Mouse (Mus musculus): Measurements from ENCODE around the gene Man1c1. TPM values are rescaled to one million over a fixed set of nuclear protein-coding genes. Genes with fewer than 3 reads are reported as not detected.
A peak's percentile ranks its signal among the peaks of the same experiment; 100 is the strongest.

Man1c1 gene
- total and polyA plus RNA-seq, 2 experiments from 2014 or later, result 2.4 to 9.9 TPM

DNA sequence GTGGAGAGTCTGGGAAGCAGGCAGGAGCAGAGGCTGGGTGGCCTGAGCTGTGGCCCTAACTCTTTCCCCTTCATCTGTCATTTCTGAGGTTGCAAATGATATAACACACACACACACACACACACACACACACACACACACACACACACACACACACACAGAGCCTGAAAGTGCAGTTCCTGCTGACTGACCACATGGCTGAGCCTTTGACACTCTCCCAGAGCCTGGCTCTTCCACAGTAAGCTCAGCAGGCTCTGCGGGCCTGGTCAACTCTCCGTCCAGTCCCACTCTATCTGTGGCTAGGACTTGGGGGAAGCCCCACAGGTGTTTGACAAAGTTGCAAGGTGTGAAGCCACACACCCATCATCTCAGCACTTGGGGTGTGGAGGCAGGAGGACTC is 126.8 kb downstream of the Man1c1 start:
- peaks cover 22% of the 10 kb centered on the region for H3K4me1 ChIP-seq (ENCODE audit: insufficient read depth)
- H3K4me3 ChIP-seq (ENCODE audit: low read depth, low read length), result no peak overlapping the region
- ATAC-seq (no peak), DNase-seq (no peak)
- WGBS, result 82% methylated on average over 2 of the region's 2 CpGs
- no peaks in the 10 kb centered on the region for H3K9me3 ChIP-seq (ENCODE audit: low read length)
- H3K4me2 ChIP-seq (ENCODE audit: low read depth), result no peak overlapping the region
- no peak for TF ChIP-seq CTCF (IDR thresholded peaks at IDR 0.05; ENCODE audit: low read depth)
- H3K9ac ChIP-seq, result no peak overlapping the region
- no peaks in the 10 kb centered on the region for H3K27me3 ChIP-seq (ENCODE audit: insufficient read depth, low read length)
- no peaks in the 10 kb centered on the region for H3K36me3 ChIP-seq (ENCODE audit: insufficient read depth)
- no peak overlapping the region for H3K27ac ChIP-seq (ENCODE audit: low read depth, low read length)

DNA sequence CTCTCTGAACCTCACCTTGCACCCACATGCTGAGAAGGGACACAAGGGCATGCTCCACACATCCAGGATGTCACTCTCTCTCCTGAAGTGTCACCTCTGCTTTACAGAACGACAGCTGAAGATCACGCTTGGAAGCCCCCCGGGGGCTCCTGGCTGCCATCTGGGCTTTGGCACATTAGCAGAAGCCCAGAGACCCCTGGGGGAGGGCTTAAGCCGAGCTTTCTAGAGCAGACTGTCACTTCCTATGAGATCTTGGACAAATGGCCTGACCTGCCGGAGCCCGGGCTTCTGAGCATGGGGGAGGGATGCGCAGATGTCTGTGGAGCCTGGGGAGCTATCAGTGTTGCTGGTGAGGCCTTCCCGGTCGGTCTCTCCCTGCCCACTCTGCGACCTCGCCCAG is 128.6 kb downstream of the Man1c1 start:
- Histone ChIP-seq H3K4me1 (ENCODE audit: insufficient read depth) (peaks cover 15% of the 10 kb centered on the region), H3K4me3 (ENCODE audit: low read depth, low read length) (no peak overlapping the region), H3K4me2 (ENCODE audit: low read depth) (no peak overlapping the region), H3K27me3 (ENCODE audit: insufficient read depth, low read length) (no peaks in the 10 kb centered on the region), H3K36me3 (ENCODE audit: insufficient read depth) (no peaks in the 10 kb centered on the region), H3K9me3 (ENCODE audit: low read length) (no peaks in the 10 kb centered on the region), H3K27ac (ENCODE audit: low read depth, low read length) (no peak overlapping the region), H3K9ac (no peak overlapping the region)
- no peak for ATAC-seq
- no peak for DNase-seq
- 61% methylated on average over 11 of the region's 11 CpGs for WGBS
- TF ChIP-seq CTCF (IDR thresholded peaks at IDR 0.05; ENCODE audit: low read depth), result no peak

GRCm38 (mm10) chr4:134572449-134573300 is 131.4 kb downstream of the Man1c1 start:
- TF ChIP-seq CTCF (IDR thresholded peaks at IDR 0.05; ENCODE audit: low read depth), result no peak
- ATAC-seq, result no peak
- Histone ChIP-seq H3K4me1 (ENCODE audit: insufficient read depth) (no peaks in the 10 kb centered on the region), H3K36me3 (ENCODE audit: insufficient read depth) (no peaks in the 10 kb centered on the region), H3K9me3 (ENCODE audit: low read length) (no peaks in the 10 kb centered on the region), H3K27ac (ENCODE audit: low read depth, low read length) (no peak overlapping the region), H3K4me2 (ENCODE audit: low read depth) (no peak overlapping the region), H3K4me3 (ENCODE audit: low read depth, low read length) (no peak overlapping the region), H3K9ac (no peak overlapping the region), H3K27me3 (ENCODE audit: insufficient read depth, low read length) (no peaks in the 10 kb centered on the region)
- no peak for DNase-seq
- WGBS, result 87% methylated on average over 24 of the region's 24 CpGs

- Histone ChIP-seq H3K27me3 (ENCODE audit: insufficient read depth, low read length) (no peaks in the 10 kb centered on the region), H3K36me3 (ENCODE audit: insufficient read depth) (no peaks in the 10 kb centered on the region), H3K9me3 (ENCODE audit: low read length) (no peaks in the 10 kb centered on the region), H3K4me2 (ENCODE audit: low read depth) (no peak overlapping the region), H3K4me3 (ENCODE audit: low read depth, low read length) (no peak overlapping the region), H3K27ac (ENCODE audit: low read depth, low read length) (no peak overlapping the region), H3K4me1 (ENCODE audit: insufficient read depth) (no peaks in the 10 kb centered on the region), H3K9ac (no peak overlapping the region)
- ATAC-seq (peak; percentile 56), DNase-seq (no peak)
- WGBS, result 48% methylated on average over 14 of the region's 14 CpGs
- TF ChIP-seq CTCF (IDR thresholded peaks at IDR 0.05; ENCODE audit: low read depth), result no peak
Measured at GRCm38 (mm10) chr4:134570704-134571451, 133.2 kb downstream of the Man1c1 start.

DNA sequence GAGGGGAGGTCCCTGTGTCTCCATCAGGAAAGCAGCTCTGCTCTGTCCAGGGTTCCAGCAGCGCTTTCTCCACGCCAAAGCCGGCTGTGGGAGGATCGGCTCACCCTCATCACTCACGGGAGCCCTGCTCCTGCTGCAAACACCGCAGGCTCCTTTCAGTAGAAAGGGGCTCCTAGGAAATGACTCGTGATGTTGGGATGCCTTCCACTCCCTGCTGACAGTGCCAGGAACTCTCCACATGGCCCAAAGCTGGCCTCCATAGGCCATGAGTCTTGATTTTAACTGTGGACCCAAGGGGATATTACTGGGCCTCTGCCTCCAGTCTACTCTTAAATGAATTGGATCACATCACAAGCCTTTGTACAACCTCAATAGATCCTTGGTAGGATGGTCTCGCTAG is 134.3 kb downstream of the Man1c1 start:
- Histone ChIP-seq H3K9me3 (ENCODE audit: low read length) (no peaks in the 10 kb centered on the region), H3K27ac (ENCODE audit: low read depth, low read length) (no peak overlapping the region), H3K9ac (no peak overlapping the region), H3K4me3 (ENCODE audit: low read depth, low read length) (no peak overlapping the region), H3K27me3 (ENCODE audit: insufficient read depth, low read length) (no peaks in the 10 kb centered on the region), H3K36me3 (ENCODE audit: insufficient read depth) (no peaks in the 10 kb centered on the region), H3K4me2 (ENCODE audit: low read depth) (no peak overlapping the region), H3K4me1 (ENCODE audit: insufficient read depth) (no peaks in the 10 kb centered on the region)
- DNase-seq (no peak), ATAC-seq (no peak)
- no peak for TF ChIP-seq CTCF (IDR thresholded peaks at IDR 0.05; ENCODE audit: low read depth)
- 81% methylated on average over 8 of the region's 8 CpGs for WGBS

GRCm38 (mm10) chr4:134569205-134569604 is 134.9 kb downstream of the Man1c1 start:
- Histone ChIP-seq H3K36me3 (ENCODE audit: insufficient read depth) (0 out of 2 replicates have a peak, but pooled peaks cover 2% of the 10 kb centered on the region), H3K4me3 (ENCODE audit: low read depth, low read length) (no peak overlapping the region), H3K4me2 (ENCODE audit: low read depth) (no peak overlapping the region), H3K27me3 (ENCODE audit: insufficient read depth, low read length) (no peaks in the 10 kb centered on the region), H3K9ac (no peak overlapping the region), H3K9me3 (ENCODE audit: low read length) (no peaks in the 10 kb centered on the region), H3K4me1 (ENCODE audit: insufficient read depth) (no peaks in the 10 kb centered on the region), H3K27ac (ENCODE audit: low read depth, low read length) (no peak overlapping the region)
- no peak for ATAC-seq
- DNase-seq, result no peak
- WGBS, result 76% methylated on average over 6 of the region's 6 CpGs
- TF ChIP-seq CTCF (IDR thresholded peaks at IDR 0.05; ENCODE audit: low read depth), result peak; percentile 57

Data from forebrain, postnatal 0 days (tissue).